Mouse (Mus musculus) lung, postnatal 0 days (tissue): ENCODE data around the gene Arl5b. TPM values are rescaled to one million over a fixed set of nuclear protein-coding genes. Genes with fewer than 3 reads are reported as not detected.

Experiments used
- ATAC-seq: fragments of 200-750 bp; cut with Nextera tagmentation; 2 replicates; pipeline ENCODE4 v1.8.0; 2017; ENCODE audit warnings: moderate library complexity
- DNase-seq: peaks from one replicate; pipeline ENCODE4 v3.0.0-alpha.2; 2016; ENCODE audit warnings: low spot score
- H3K27ac ChIP-seq: fragments of 300-500 bp; sonication (generic); 2 replicates; pipeline ENCODE4 v1.5.1; 2014; ENCODE audit warnings: antibody characterized with exemption, mild to moderate bottlenecking, low read length, mixed read lengths
- H3K27me3 ChIP-seq: fragments of 300-500 bp; sonication (generic); replicated peaks from 2 replicates; pipeline ENCODE4 v1.6.1; 2014; ENCODE audit warnings: low read length, mixed read lengths; ENCODE audit not compliant: insufficient read depth
- H3K36me3 ChIP-seq: fragments of 300-500 bp; sonication (generic); 2 replicates; pipeline ENCODE4 v1.6.1; 2014; ENCODE audit warnings: low read length, mixed read lengths; ENCODE audit not compliant: insufficient read depth
- H3K4me1 ChIP-seq: fragments of 300-500 bp; sonication (generic); 2 replicates; pipeline ENCODE4 v1.6.1; 2014; ENCODE audit warnings: antibody characterized with exemption, low read depth, low read length, mixed read lengths; ENCODE audit not compliant: insufficient read depth
- H3K4me2 ChIP-seq: fragments of 300-500 bp; sonication (generic); replicated peaks from 2 replicates; pipeline ENCODE4 v1.6.1; 2014; ENCODE audit warnings: low read depth, mild to moderate bottlenecking, low read length, moderate library complexity, mixed read lengths
- H3K4me3 ChIP-seq: fragments of 300-500 bp; sonication (generic); 2 replicates; pipeline ENCODE4 v1.5.1; 2014; ENCODE audit warnings: low read depth, low read length
- H3K9ac ChIP-seq: fragments of 300-500 bp; sonication (generic); replicated peaks from 2 replicates; pipeline ENCODE4 v1.6.1; 2014; ENCODE audit warnings: low read depth, mild to moderate bottlenecking
- H3K9me3 ChIP-seq: fragments of 300-500 bp; sonication (generic); 2 replicates; pipeline ENCODE4 v1.6.1; 2016; ENCODE audit warnings: low read length, mixed read lengths
- CTCF ChIP-seq: IDR thresholded peaks from 2 replicates; pipeline ENCODE4 v1.5.1; 2016; ENCODE audit warnings: antibody characterized with exemption, mild to moderate bottlenecking
- EP300 ChIP-seq: IDR thresholded peaks from 2 replicates; pipeline ENCODE4 v1.6.1; 2016; ENCODE audit warnings: antibody characterized with exemption, mild to moderate bottlenecking, control low read depth
- WGBS: fragments of 180-500 bp; shearing (Covaris S2); extraction: QIAGEN DNeasy Blood & Tissue Kit; methylation state at CpG from one replicate; pipeline ENCODE4 v1.1.7; 2014; 5-methylcytosine and 5-hydroxymethylcytosine counted together
- polyA plus RNA-seq: library from polyadenylated mRNA; unstranded; fragments of >200 nt; fragmentation: Nextera tagmentation; extraction: Ambion mirVana; gene quantifications from 2 replicates; pipeline ENCODE4 v1.2.1, GENCODE M21; 2015

The Arl5b gene
- polyA plus RNA-seq = 24.0 and 26.6 TPM in 2 replicates

DNA sequence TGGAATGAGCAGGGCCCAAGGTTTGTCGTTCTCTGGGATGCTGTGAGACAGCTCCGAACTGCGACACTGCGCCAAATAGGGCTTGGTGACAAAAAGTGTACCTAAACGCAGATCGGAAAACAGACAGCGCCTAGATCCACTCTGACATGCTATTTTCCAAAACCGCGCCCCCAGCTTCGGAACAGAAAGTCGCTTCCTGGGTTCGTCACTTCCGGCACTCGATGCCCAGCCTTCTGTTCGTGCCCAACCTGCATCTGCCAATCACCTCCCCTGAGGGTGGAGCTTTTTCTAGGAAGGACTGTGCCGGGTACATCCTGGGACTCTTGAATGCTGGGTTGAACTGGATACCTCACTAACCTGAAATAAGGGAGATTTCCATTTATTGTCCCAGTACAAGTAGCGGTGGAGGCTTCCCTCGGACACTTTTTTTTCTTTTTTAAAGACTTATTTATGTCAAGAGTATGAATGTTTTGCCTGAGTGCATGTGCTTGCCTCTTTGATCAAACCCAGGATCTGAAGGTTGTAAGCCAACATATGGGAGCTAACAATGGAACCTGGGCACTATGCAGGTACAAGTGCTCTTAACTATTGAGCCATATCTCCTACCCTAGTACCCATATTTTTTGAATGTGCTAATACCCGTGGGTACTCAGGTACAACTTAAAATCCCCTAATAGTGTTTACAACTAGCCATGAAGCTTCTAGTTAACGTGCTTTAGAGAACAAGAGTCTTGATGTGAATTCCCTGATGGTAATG, at the start of gene Arl5b:
Gene Arl5b, plus strand, starts transcription at position 279 of the 757 bp plus-strand sequence.
- peak within 1 kb of the TSS; percentile 59 for H3K4me2 ChIP-seq
- WGBS = 6% methylated on average over 20 of the region's 20 CpGs
- no peaks in the 10 kb centered on the region for H3K27me3 ChIP-seq
- TF ChIP-seq CTCF (peak; percentile 33), EP300 (peak; percentile 76; the same call in 1 of the 2 replicates)
- DNase-seq (peak; percentile 97), ATAC-seq (peak; percentile 100)
- peak within 1 kb of the TSS; percentile 65 for H3K4me3 ChIP-seq
- H3K9ac ChIP-seq = peak within 1 kb of the TSS; percentile 62
- no peaks in the 10 kb centered on the region for H3K9me3 ChIP-seq
- peaks cover 6% of the 10 kb centered on the region; the same call in 1 of the 2 replicates for H3K4me1 ChIP-seq
- no peaks in the 10 kb centered on the region for H3K36me3 ChIP-seq
- peak within 1 kb of the TSS; percentile 77 for H3K27ac ChIP-seq

DNA sequence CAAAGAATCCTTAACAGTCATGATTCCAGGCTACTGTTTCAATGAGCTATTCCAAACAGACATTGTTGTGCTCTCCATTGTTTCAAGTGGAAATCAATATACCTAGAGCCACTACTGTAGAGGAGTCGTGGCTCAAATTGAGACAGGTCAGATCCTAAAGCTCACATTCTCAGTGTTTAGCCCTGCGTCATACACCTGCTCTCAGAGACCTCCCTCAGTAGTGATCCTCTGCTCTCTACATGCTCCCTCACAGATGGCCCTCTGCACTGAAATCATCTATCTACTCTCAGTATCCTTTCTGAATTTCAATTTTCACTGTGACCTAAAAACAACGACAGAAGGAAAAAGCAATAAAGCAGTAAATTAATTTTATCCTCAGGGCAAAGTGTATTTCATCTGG, 41.7 kb upstream of the Arl5b start:
- no peak for TF ChIP-seq CTCF
- no peak for TF ChIP-seq EP300
- H3K4me3 ChIP-seq = no peak overlapping the region
- H3K9me3 ChIP-seq = no peaks in the 10 kb centered on the region
- no peak overlapping the region for H3K4me2 ChIP-seq
- H3K9ac ChIP-seq = no peak overlapping the region
- DNase-seq = no peak
- WGBS = 86% methylated on average over 3 of the region's 3 CpGs
- no peaks in the 10 kb centered on the region; the same call in 1 of the 2 replicates for H3K36me3 ChIP-seq
- H3K27me3 ChIP-seq = no peaks in the 10 kb centered on the region
- H3K4me1 ChIP-seq = no peaks in the 10 kb centered on the region
- H3K27ac ChIP-seq = no peak overlapping the region
- no peak for ATAC-seq

DNA sequence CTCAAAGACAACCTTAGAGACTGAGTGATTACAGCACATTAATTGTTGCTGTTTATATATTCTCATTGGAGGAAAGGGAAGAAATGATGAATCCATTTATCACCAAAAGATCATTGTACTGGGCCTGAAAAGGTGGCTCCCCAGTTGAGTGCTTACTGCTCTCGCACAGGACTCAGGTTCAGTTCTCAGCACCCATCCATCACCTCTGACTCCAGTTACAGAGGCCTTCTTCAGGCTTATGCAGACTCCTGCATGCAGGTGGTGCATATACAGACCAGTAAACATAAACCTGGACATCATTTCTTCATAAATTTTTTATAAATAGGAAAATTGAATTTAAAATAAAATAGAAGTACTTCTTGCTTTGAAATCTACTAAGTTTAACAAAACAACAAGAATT, 41.1 kb upstream of the Arl5b start:
- H3K36me3 ChIP-seq = no peaks in the 10 kb centered on the region; the same call in 1 of the 2 replicates
- H3K4me1 ChIP-seq = no peaks in the 10 kb centered on the region
- no peaks in the 10 kb centered on the region for H3K27me3 ChIP-seq
- ATAC-seq (no peak), DNase-seq (no peak)
- H3K4me3 ChIP-seq = no peak overlapping the region
- no peaks in the 10 kb centered on the region for H3K9me3 ChIP-seq
- no peak for TF ChIP-seq CTCF
- TF ChIP-seq EP300 = no peak
- H3K4me2 ChIP-seq = no peak overlapping the region
- 92% methylated on average over 1 of the region's 1 CpGs for WGBS
- no peak overlapping the region for H3K27ac ChIP-seq
- H3K9ac ChIP-seq = no peak overlapping the region

DNA sequence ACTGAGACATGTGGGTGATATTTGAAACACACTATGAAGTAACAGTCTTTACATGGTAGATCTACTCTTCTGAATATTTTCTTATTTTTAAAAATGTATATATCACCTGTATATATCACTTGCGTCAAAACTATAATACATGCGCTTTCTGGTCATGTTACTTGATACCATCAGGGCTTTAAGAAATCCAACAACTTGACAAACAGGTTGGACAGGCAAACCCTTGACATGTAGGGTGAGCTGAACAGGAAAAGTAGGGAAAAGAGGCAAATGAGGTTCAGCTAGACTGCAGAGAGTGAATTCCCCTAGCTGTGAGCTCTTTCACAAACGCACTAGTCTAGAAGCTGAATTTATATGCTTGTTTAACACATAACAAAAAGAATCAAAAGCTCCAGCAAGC, 22.4 kb upstream of the Arl5b start:
- no peak for DNase-seq
- no peak overlapping the region for H3K4me3 ChIP-seq
- ATAC-seq = no peak
- TF ChIP-seq CTCF = no peak
- TF ChIP-seq EP300 = no peak
- no peaks in the 10 kb centered on the region for H3K9me3 ChIP-seq
- H3K4me2 ChIP-seq = no peak overlapping the region
- no peak overlapping the region for H3K27ac ChIP-seq
- H3K27me3 ChIP-seq = no peaks in the 10 kb centered on the region
- H3K9ac ChIP-seq = no peak overlapping the region
- H3K36me3 ChIP-seq = no peaks in the 10 kb centered on the region
- H3K4me1 ChIP-seq = no peaks in the 10 kb centered on the region
- 82% methylated on average over 3 of the region's 3 CpGs for WGBS

DNA sequence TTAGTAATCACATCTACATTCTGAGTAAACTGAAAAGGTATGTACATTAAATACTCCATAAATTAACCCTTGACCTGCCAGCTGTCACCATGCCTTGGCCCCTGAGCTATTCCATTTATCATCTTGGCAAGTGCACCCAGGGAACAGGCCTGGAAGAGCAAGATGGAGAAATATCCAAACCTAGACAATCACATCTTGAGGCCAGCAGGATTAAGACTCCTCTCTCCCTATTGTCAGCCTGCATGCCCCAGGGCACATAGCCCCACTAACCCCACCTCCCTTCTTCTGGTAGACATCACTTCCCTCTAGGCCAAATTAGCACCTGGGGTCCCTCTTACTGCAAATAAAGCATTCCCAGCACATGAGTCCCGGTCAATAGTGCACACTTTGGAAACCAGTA, 21.4 kb upstream of the Arl5b start:
- WGBS = 89% methylated on average over 1 of the region's 1 CpGs
- no peak overlapping the region for H3K9ac ChIP-seq

DNA sequence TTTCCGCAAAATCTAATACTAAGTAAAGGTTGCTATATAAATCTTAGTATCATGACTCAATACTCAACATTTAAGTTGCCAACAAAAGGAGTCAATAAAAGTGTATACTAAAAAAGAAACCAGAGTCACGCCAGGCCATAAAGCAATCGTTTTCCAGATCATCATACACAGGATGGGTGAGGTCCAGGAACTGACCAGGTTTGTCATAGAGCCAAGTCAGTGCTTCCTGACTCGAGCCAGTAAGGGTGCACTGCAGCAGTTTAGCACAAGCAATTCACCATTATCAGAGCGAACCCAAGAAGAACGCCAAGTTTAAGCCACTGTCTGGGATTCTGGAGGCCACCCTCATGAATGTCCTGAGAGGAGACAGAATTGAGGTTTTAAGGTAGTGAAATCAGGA, 10.5 kb upstream of the Arl5b start:
- Histone ChIP-seq H3K4me3 (no peak overlapping the region), H3K4me1 (no peaks in the 10 kb centered on the region), H3K27ac (peak overlapping the region; percentile 58), H3K27me3 (no peaks in the 10 kb centered on the region), H3K4me2 (no peak overlapping the region), H3K9ac (no peak overlapping the region), H3K36me3 (no peaks in the 10 kb centered on the region), H3K9me3 (no peaks in the 10 kb centered on the region)
- TF ChIP-seq CTCF (no peak), EP300 (peak; percentile 77)
- DNase-seq (peak; percentile 71), ATAC-seq (peak; percentile 88)
- 70% methylated on average over 6 of the region's 6 CpGs for whole genome bisulfite sequencing

More for the DNA sequence above, 21.4 kb upstream of the Arl5b start:
- no peak overlapping the region for H3K4me2 ChIP-seq
- TF ChIP-seq EP300 = no peak
- no peak for TF ChIP-seq CTCF
- H3K36me3 ChIP-seq = no peaks in the 10 kb centered on the region
- DNase-seq = no peak
- no peak overlapping the region for H3K27ac ChIP-seq
- no peaks in the 10 kb centered on the region for H3K4me1 ChIP-seq
- no peaks in the 10 kb centered on the region for H3K27me3 ChIP-seq
- H3K9me3 ChIP-seq = no peaks in the 10 kb centered on the region
- ATAC-seq = no peak
- no peak overlapping the region for H3K4me3 ChIP-seq
